Mouse (Mus musculus) embryonic fibroblast, embryonic 13.5 days (primary cell): Measurements from ENCODE around the gene Lacc1. TPM values are rescaled to one million over a fixed set of nuclear protein-coding genes. Genes with fewer than 3 reads are reported as not detected.

ENCODE experiments used
- H3K27ac ChIP-seq: 2 replicates; pipeline ENCODE4 v1.5.1; 2012; ENCODE audit warnings: low read length, control low read depth, inconsistent platforms; ENCODE audit not compliant: insufficient read depth
- H3K4me1 ChIP-seq: 2 replicates; pipeline ENCODE4 v1.6.1; 2011; ENCODE audit warnings: low read length; ENCODE audit not compliant: control insufficient read depth, insufficient read depth
- H3K4me3 ChIP-seq: 2 replicates; pipeline ENCODE4 v1.5.1; 2011; ENCODE audit warnings: mild to moderate bottlenecking, control low read depth, low read length; ENCODE audit not compliant: insufficient read depth
- CTCF ChIP-seq: IDR thresholded peaks from 2 replicates; pipeline ENCODE4 v1.5.1; 2011; ENCODE audit warnings: mild to moderate bottlenecking, control low read depth, low read length, moderate library complexity, borderline replicate concordance; ENCODE audit not compliant: insufficient read depth
- POLR2A ChIP-seq: IDR thresholded peaks from 2 replicates; pipeline ENCODE4 v1.6.1; 2011; ENCODE audit warnings: low read depth, mild to moderate bottlenecking, control low read depth, low read length, moderate library complexity
- polyA plus RNA-seq: library from polyadenylated mRNA; stranded (reverse); fragments of >200 nt; gene quantifications from 2 replicates; pipeline ENCODE4 v1.2.4, GENCODE M21; 2011; ENCODE audit warnings: low read depth; ENCODE audit not compliant: missing spikeins, insufficient read length

The Lacc1 gene
- polyA plus RNA-seq, 1 experiment = 17.1 TPM

- TF ChIP-seq CTCF = no peak
- no peak for TF ChIP-seq POLR2A
- Histone ChIP-seq H3K4me1 (no peaks in the 10 kb centered on the region), H3K4me3 (no peak overlapping the region), H3K27ac (no peak overlapping the region)
These were observed 54.9 kb downstream of the Lacc1 start for GRCm38 (mm10) chr14:76981781-76982180.

- H3K27ac ChIP-seq = no peak overlapping the region
- TF ChIP-seq POLR2A (no peak), CTCF (no peak)
- no peak overlapping the region for H3K4me3 ChIP-seq
- no peaks in the 10 kb centered on the region for H3K4me1 ChIP-seq
These were observed 55.5 kb downstream of the Lacc1 start for GRCm38 (mm10) chr14:76981176-76981575.

GRCm38 (mm10) chr14:76979569-76979968, 57.1 kb downstream of the Lacc1 start:
- no peak overlapping the region for H3K4me3 ChIP-seq
- no peaks in the 10 kb centered on the region for H3K4me1 ChIP-seq
- H3K27ac ChIP-seq = no peak overlapping the region
- TF ChIP-seq CTCF (no peak), POLR2A (no peak)

Other genes with a start within 250 kb of the Lacc1 start
- gene Ccdc122, start 132 bp downstream of the Lacc1 start, polyA plus RNA-seq = 14.9 and 15.6 TPM in 2 replicates
- gene Enox1, start 119.9 kb upstream of the Lacc1 start, polyA plus RNA-seq = 3.0 and 7.0 TPM in 2 replicates